Mouse (Mus musculus) right cerebral cortex, adult 2 months (tissue): ENCODE measurements around the gene Basp1.

ENCODE experiments used
- DNase-seq, 2 experiments: peaks; one replicate each; pipeline ENCODE4 v3.0.0; 2021 to 2022; ENCODE audit warnings: low spot score in 2 of 2

The Basp1 gene

GRCm38 (mm10) chr15:25363636-25364035, 49.9 kb downstream of the Basp1 start:
- DNase-seq, result no peak

- no peak for DNase-seq
Observed at GRCm38 (mm10) chr15:25360825-25361224, 52.7 kb downstream of the Basp1 start.

GRCm38 (mm10) chr15:25358680-25359097, 54.9 kb downstream of the Basp1 start:
- DNase-seq, result peak; percentile 64 to 74

GRCm38 (mm10) chr15:25355339-25355738, 58.2 kb downstream of the Basp1 start:
- no peak for DNase-seq

GRCm38 (mm10) chr15:25354738-25355137, 58.8 kb downstream of the Basp1 start:
- DNase-seq, result no peak

- DNase-seq, result no peak
Observed at GRCm38 (mm10) chr15:25353498-25353897, 60.1 kb downstream of the Basp1 start.

GRCm38 (mm10) chr15:25343263-25343662, 70.3 kb downstream of the Basp1 start:
- no peak for DNase-seq

- no peak for DNase-seq
Observed at GRCm38 (mm10) chr15:25335277-25335676, 78.3 kb downstream of the Basp1 start.

GRCm38 (mm10) chr15:25331877-25332445, 81.6 kb downstream of the Basp1 start:
- DNase-seq, result no peak

GRCm38 (mm10) chr15:25330946-25331345, 82.6 kb downstream of the Basp1 start:
- no peak for DNase-seq

GRCm38 (mm10) chr15:25322601-25323000, 91.0 kb downstream of the Basp1 start:
- no peak for DNase-seq

- no peak for DNase-seq
Observed at GRCm38 (mm10) chr15:25322111-25322510, 91.5 kb downstream of the Basp1 start.

- no peak for DNase-seq
Observed at GRCm38 (mm10) chr15:25321636-25322035, 91.9 kb downstream of the Basp1 start.

GRCm38 (mm10) chr15:25314471-25314870, 99.1 kb downstream of the Basp1 start:
- no peak for DNase-seq
